Mouse (Mus musculus) urinary bladder, postnatal 0 days (tissue): Measurements from ENCODE around the gene Slc39a8. TPM values are rescaled to one million over a fixed set of nuclear protein-coding genes. Genes with fewer than 3 reads are reported as not detected.

Experiments
- polyA plus RNA-seq: library from polyadenylated mRNA; unstranded; fragments of >200 nt; fragmentation: Nextera tagmentation; extraction: Ambion mirVana; gene quantifications from 2 replicates; pipeline ENCODE4 v1.2.1, GENCODE M21; 2015

Gene Slc39a8
- 12.1 and 16.1 TPM in 2 replicates for polyA plus RNA-seq

DNA sequence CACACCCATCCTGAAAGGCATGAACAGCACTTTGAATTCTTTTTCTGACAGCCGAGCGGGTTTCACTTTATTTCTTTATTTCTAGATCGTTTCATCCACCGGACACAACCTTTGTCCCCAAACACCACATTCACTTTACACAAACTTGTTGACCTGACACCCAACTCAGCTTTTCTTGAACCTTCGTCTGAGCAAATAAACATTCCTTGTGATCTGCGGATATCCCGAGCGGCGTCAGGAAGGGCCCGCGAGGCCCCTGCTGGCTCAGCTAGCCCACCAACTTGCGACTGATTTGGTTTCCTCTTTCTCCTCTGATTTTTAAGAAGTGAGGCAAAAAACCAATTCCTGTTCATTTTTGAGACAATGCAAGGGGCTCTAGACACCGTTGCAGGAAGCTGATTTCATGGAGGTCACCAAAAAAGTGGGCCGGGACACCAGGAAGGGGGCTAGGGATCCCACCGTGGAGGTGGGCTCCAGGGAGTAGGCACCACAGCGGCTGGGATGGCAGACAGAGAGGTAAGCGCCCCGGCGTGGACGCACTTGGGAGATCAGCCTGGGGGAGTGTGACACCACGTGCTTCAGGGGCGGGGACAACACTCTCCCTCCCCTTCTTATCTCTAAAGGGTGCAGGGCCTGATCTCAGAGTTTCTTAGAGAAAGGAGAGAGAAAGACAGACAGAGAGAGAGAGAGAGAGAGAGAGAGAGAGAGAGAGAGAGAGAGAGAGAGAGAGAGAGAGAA is at the start of gene Slc39a8:
TSS of gene Slc39a8 (plus strand) at position 264 of the 738 bp plus-strand sequence.

Other genes with a start within 250 kb of the Slc39a8 start
- 9.1 and 10.8 TPM in 2 replicates for gene Nfkb1, start 133.7 kb upstream of the Slc39a8 start, polyA plus RNA-seq